Mouse (Mus musculus): Measurements from ENCODE around the gene Atp6v0e. TPM values are rescaled to one million over a fixed set of nuclear protein-coding genes. Genes with fewer than 3 reads are reported as not detected.

Gene Atp6v0e
- polyA plus RNA-seq, 1 experiment from 2014 or later, result 136 TPM

- Histone ChIP-seq H3K4me1 (ENCODE audit: control insufficient read depth, low read depth, low read length) (peaks cover 12% of the 10 kb centered on the region), H3K9ac (ENCODE audit: low read depth, low read length) (no peak overlapping the region), H3K4me2 (ENCODE audit: low read depth, low read length) (no peak overlapping the region), H3K36me3 (ENCODE audit: control insufficient read depth, insufficient read depth) (no peaks in the 10 kb centered on the region), H3K27ac (ENCODE audit: low read length) (no peak overlapping the region), H3K9me3 (replicated peaks; ENCODE audit: control insufficient read depth, low read length) (no peaks in the 10 kb centered on the region), H3K4me3 (ENCODE audit: low read depth, low read length) (no peak overlapping the region), H3K27me3 (ENCODE audit: control insufficient read depth, insufficient read depth, low read depth, low read length) (no peaks in the 10 kb centered on the region)
- 46% methylated on average over 3 of the region's 3 CpGs for WGBS (ENCODE audit: insufficient replicate concordance)
- ATAC-seq (ENCODE audit: low read depth), result no peak
These were observed 64.2 kb downstream of the Atp6v0e start for GRCm38 (mm10) chr17:26727110-26727755.

- Histone ChIP-seq H3K4me3 (ENCODE audit: low read depth, low read length) (no peak overlapping the region), H3K27ac (ENCODE audit: low read length) (no peak overlapping the region), H3K4me2 (ENCODE audit: low read depth, low read length) (no peak overlapping the region), H3K4me1 (ENCODE audit: control insufficient read depth, low read depth, low read length) (no peaks in the 10 kb centered on the region), H3K9ac (ENCODE audit: low read depth, low read length) (no peak overlapping the region), H3K9me3 (replicated peaks; ENCODE audit: control insufficient read depth, low read length) (no peaks in the 10 kb centered on the region), H3K27me3 (ENCODE audit: control insufficient read depth, insufficient read depth, low read depth, low read length) (no peaks in the 10 kb centered on the region), H3K36me3 (ENCODE audit: control insufficient read depth, insufficient read depth) (0 out of 2 replicates have a peak, but pooled peaks cover 2% of the 10 kb centered on the region)
- no peak for ATAC-seq (ENCODE audit: low read depth)
- 74% methylated on average over 4 of the region's 4 CpGs for WGBS (ENCODE audit: insufficient replicate concordance)
These were observed 79.5 kb downstream of the Atp6v0e start for GRCm38 (mm10) chr17:26742581-26742980.

- no peaks in the 10 kb centered on the region for H3K9me3 ChIP-seq (replicated peaks; ENCODE audit: control insufficient read depth, low read length)
- no peak for ATAC-seq (ENCODE audit: low read depth)
- WGBS (ENCODE audit: insufficient replicate concordance), result 49% methylated on average over 1 of the region's 1 CpGs
- H3K36me3 ChIP-seq (ENCODE audit: control insufficient read depth, insufficient read depth), result 0 out of 2 replicates have a peak, but pooled peaks cover 2% of the 10 kb centered on the region
- no peaks in the 10 kb centered on the region for H3K27me3 ChIP-seq (ENCODE audit: control insufficient read depth, insufficient read depth, low read depth, low read length)
- H3K27ac ChIP-seq (ENCODE audit: low read length), result no peak overlapping the region
- no peak overlapping the region for H3K9ac ChIP-seq (ENCODE audit: low read depth, low read length)
- no peak overlapping the region for H3K4me2 ChIP-seq (ENCODE audit: low read depth, low read length)
- H3K4me3 ChIP-seq (ENCODE audit: low read depth, low read length), result no peak overlapping the region
- H3K4me1 ChIP-seq (ENCODE audit: control insufficient read depth, low read depth, low read length), result no peaks in the 10 kb centered on the region
These were observed 80.3 kb downstream of the Atp6v0e start for GRCm38 (mm10) chr17:26743294-26743693.

Other genes with a start within 250 kb of the Atp6v0e start
- 0.04 and 0.07 TPM in 2 replicates for gene Neurl1b, start 248.4 kb upstream of the Atp6v0e start, polyA plus RNA-seq (2015; fragmentation: Nextera tagmentation; extraction: Ambion mirVana)
- gene Ergic1, start 101.7 kb upstream of the Atp6v0e start, polyA plus RNA-seq (2015; fragmentation: Nextera tagmentation; extraction: Ambion mirVana), result 36.0 and 39.0 TPM in 2 replicates
- 22.7 and 25.9 TPM in 2 replicates for gene Dusp1, start 101.1 kb upstream of the Atp6v0e start, polyA plus RNA-seq (2015; fragmentation: Nextera tagmentation; extraction: Ambion mirVana)
- 4.0 and 5.9 TPM in 2 replicates for gene Crebrf, start 52.4 kb downstream of the Atp6v0e start, polyA plus RNA-seq (2015; fragmentation: Nextera tagmentation; extraction: Ambion mirVana)
- 20.1 and 21.4 TPM in 2 replicates for gene Bnip1, start 117.8 kb downstream of the Atp6v0e start, polyA plus RNA-seq (2015; fragmentation: Nextera tagmentation; extraction: Ambion mirVana)
- not detected in 2 replicates for gene Nkx2-5, start 181.8 kb downstream of the Atp6v0e start, polyA plus RNA-seq (2015; fragmentation: Nextera tagmentation; extraction: Ambion mirVana)

Data from liver, embryonic 16.5 days (tissue).